Mouse (Mus musculus): ENCODE results near the gene Grn. TPM values are rescaled to one million over a fixed set of nuclear protein-coding genes. Genes with fewer than 3 reads are reported as not detected.

Grn gene
- total RNA-seq, 2 experiments from 2014 or later: 170 to 175 TPM

GRCm38 (mm10) chr11:102469648-102470357, 39.7 kb downstream of the Grn start, which contains the start of gene Itga2b:
Gene Itga2b (minus strand): TSS chr11:102470122.
- DNase-seq (ENCODE audit: low spot score in 2 of 2): no peak

GRCm38 (mm10) chr11:102475027-102475426, 44.9 kb downstream of the Grn start:
- DNase-seq (ENCODE audit: low spot score in 2 of 2): no peak

DNA sequence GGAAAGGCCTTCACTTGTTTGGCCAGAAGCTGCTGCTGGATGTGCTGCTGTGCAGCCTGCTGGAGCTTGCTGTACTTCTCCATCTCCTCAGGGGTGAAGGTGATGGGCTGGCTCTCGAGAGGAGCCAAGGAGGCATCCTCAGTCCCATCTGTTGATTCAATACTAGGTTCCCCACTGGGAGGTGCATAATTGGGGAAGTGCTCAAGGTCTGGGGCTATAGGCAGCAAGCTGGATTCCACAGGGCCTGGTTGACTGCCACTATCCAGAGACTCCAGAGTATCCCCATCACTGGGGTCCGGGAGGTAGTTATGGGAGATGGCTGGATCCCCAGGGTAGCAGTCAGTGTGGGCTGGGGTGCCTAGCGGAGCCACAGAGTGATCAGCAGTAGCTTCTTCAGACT, 48.6 kb downstream of the Grn start:
- no peak for DNase-seq (ENCODE audit: low spot score in 2 of 2)

DNA sequence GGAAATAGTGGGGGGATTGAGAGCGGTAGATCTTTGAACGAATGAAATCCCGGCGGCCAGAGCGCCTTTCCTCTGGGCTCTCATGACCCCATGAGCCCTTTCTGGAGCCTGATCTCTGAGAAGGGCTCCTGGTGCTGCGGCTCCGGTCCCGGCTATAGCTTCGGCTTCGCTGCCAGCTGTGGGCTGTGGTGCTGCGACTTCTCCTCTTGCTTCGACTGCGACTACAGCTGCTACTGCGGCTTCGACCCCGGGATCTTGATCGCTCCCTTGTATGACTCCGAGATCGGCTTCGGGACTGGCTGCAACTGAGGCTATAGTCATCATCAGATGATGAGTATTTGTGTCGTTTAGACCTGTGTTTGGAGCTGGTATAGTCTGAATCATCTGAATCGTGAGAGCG, 49.5 kb downstream of the Grn start:
- DNase-seq (ENCODE audit: low spot score in 2 of 2): no peak

DNA sequence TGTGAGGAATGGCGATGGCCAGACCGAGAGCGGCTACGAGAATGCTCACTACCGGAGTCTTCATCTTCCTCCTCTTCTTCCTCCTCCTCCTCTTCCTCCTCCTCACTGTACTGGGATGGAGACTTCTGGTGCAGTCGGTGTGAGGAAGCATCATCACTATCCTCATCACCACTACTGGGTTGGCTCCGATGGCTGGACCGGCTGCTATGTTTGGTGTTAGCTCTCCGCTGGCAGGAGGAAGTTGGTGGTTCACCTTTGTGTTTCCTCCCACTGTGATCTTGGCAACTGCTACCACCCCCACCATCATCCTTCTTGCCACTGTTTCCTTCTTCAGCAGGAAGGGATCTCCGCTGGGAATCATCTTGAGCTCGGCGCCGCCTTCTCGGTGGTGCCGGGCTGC, 50.0 kb downstream of the Grn start:
- DNase-seq (ENCODE audit: low spot score in 2 of 2): no peak

GRCm38 (mm10) chr11:102480897-102481296, 50.8 kb downstream of the Grn start:
- DNase-seq (ENCODE audit: low spot score in 2 of 2): no peak

- no peak for DNase-seq (ENCODE audit: low spot score in 2 of 2)
Observed at GRCm38 (mm10) chr11:102481779-102482178, 51.7 kb downstream of the Grn start.

Small RNAs within 50 kb of the gene (microRNA-seq; reads per million reads assigned to microRNA genes)
- gene Mir6930: not detected

Other genes with a start within 250 kb of the Grn start
- 10 to 100 TPM; 83.5 to 83.6 TPM for gene Lsm12, start 245.0 kb upstream of the Grn start, total RNA-seq (2021)
- gene G6pc3, start 240.7 kb upstream of the Grn start, total RNA-seq (2021): 10 to 100 TPM; 86.3 to 93.3 TPM
- 100 to 1,000 TPM; 123 to 125 TPM for gene Hdac5, start 200.1 kb upstream of the Grn start, total RNA-seq (2021)
- gene BC030867, start 181.4 kb upstream of the Grn start, total RNA-seq (2021): 1 to 10 TPM; 4.8 to 6.0 TPM
- gene Asb16, start 161.6 kb upstream of the Grn start, total RNA-seq (2021): under 1 TPM; 0.53 to 0.79 TPM
- 10 to 100 TPM; 56.5 to 58.3 TPM for gene Tmub2, start 145.4 kb upstream of the Grn start, total RNA-seq (2021)
- gene Atxn7l3, start 133.7 kb upstream of the Grn start, total RNA-seq (2021): 10 to 100 TPM; 58.3 to 58.7 TPM
- 100 to 1,000 TPM; 136 to 152 TPM for gene Ubtf, start 110.6 kb upstream of the Grn start, total RNA-seq (2021)
- 100 to 1,000 TPM in 1 of 2 experiments, 10 to 100 TPM in 1; 75.5 to 140 TPM for gene Slc4a1, start 64.1 kb upstream of the Grn start, total RNA-seq (2021)
- 10 to 100 TPM; 59.3 to 61.2 TPM for gene Rundc3a, start 36.9 kb upstream of the Grn start, total RNA-seq (2021)
- gene Slc25a39, start 22.4 kb upstream of the Grn start, total RNA-seq (2021): 100 to 1,000 TPM; 254 to 261 TPM
- gene Fam171a2, start 17.4 kb downstream of the Grn start, total RNA-seq (2021): 10 to 100 TPM; 22.5 to 22.9 TPM
- gene Itga2b, start 39.8 kb downstream of the Grn start, total RNA-seq (2021): 1 to 10 TPM; 6.1 to 8.4 TPM
- gene Gpatch8, start 126.1 kb downstream of the Grn start, total RNA-seq (2021): 10 to 100 TPM; 41.5 to 45.8 TPM
- 1 to 10 TPM; 1.4 to 1.9 TPM for gene Gm11627, start 149.1 kb downstream of the Grn start, total RNA-seq (2021)
- 10 to 100 TPM; 11.9 to 16.3 TPM for gene Fzd2, start 174.1 kb downstream of the Grn start, total RNA-seq (2021)
- gene Meioc, start 233.4 kb downstream of the Grn start, total RNA-seq (2021): under 1 TPM in 1 of 2 experiments, not detected in 1; 0.11 TPM